Mouse (Mus musculus): ENCODE results near the gene S100a4. TPM values are rescaled to one million over a fixed set of nuclear protein-coding genes. Genes with fewer than 3 reads are reported as not detected.

S100a4 gene
- polyA plus RNA-seq, 1 experiment from 2014 or later = 1.4 TPM

- H3K9me3 ChIP-seq (ENCODE audit: control insufficient read depth, low read length) = no peaks in the 10 kb centered on the region
- H3K27ac ChIP-seq (ENCODE audit: low read depth, low read length) = no peak overlapping the region
- WGBS = 86% methylated on average over 3 of the region's 3 CpGs
- H3K27me3 ChIP-seq (ENCODE audit: control insufficient read depth, insufficient read depth, low read length) = no peaks in the 10 kb centered on the region
- H3K4me1 ChIP-seq (replicated peaks; ENCODE audit: control insufficient read depth, insufficient read depth, low read length) = no peaks in the 10 kb centered on the region
- DNase-seq (ENCODE audit: low spot score) (no peak), ATAC-seq (ENCODE audit: low FRiP score) (no peak)
- H3K4me2 ChIP-seq (replicated peaks; ENCODE audit: low read depth, low read length) = no peak overlapping the region
- no peak overlapping the region for H3K4me3 ChIP-seq (ENCODE audit: low read depth, low read length)
- H3K9ac ChIP-seq (ENCODE audit: low read depth, low read length) = no peak overlapping the region
- no peaks in the 10 kb centered on the region for H3K36me3 ChIP-seq (ENCODE audit: control insufficient read depth, insufficient read depth, low read length)
Observed at GRCm38 (mm10) chr3:90605049-90605448, 1.5 kb downstream of the S100a4 start.

GRCm38 (mm10) chr3:90605736-90606135 is 2.2 kb downstream of the S100a4 start:
- ATAC-seq (ENCODE audit: low FRiP score) (no peak), DNase-seq (ENCODE audit: low spot score) (no peak)
- Histone ChIP-seq H3K4me2 (replicated peaks; ENCODE audit: low read depth, low read length) (no peak overlapping the region), H3K27ac (ENCODE audit: low read depth, low read length) (no peak overlapping the region), H3K9ac (ENCODE audit: low read depth, low read length) (no peak overlapping the region), H3K9me3 (ENCODE audit: control insufficient read depth, low read length) (no peaks in the 10 kb centered on the region), H3K4me3 (ENCODE audit: low read depth, low read length) (no peak overlapping the region), H3K4me1 (replicated peaks; ENCODE audit: control insufficient read depth, insufficient read depth, low read length) (no peaks in the 10 kb centered on the region), H3K27me3 (ENCODE audit: control insufficient read depth, insufficient read depth, low read length) (no peaks in the 10 kb centered on the region), H3K36me3 (ENCODE audit: control insufficient read depth, insufficient read depth, low read length) (no peaks in the 10 kb centered on the region)
- WGBS = 80% methylated on average over 2 of the region's 2 CpGs

- Histone ChIP-seq H3K4me2 (replicated peaks; ENCODE audit: low read depth, low read length) (no peak overlapping the region), H3K4me1 (replicated peaks; ENCODE audit: control insufficient read depth, insufficient read depth, low read length) (no peaks in the 10 kb centered on the region), H3K9me3 (ENCODE audit: control insufficient read depth, low read length) (no peaks in the 10 kb centered on the region), H3K27me3 (ENCODE audit: control insufficient read depth, insufficient read depth, low read length) (no peaks in the 10 kb centered on the region), H3K27ac (ENCODE audit: low read depth, low read length) (no peak overlapping the region), H3K36me3 (ENCODE audit: control insufficient read depth, insufficient read depth, low read length) (no peaks in the 10 kb centered on the region), H3K9ac (ENCODE audit: low read depth, low read length) (no peak overlapping the region), H3K4me3 (ENCODE audit: low read depth, low read length) (no peak overlapping the region)
- no peak for ATAC-seq (ENCODE audit: low FRiP score)
- DNase-seq (ENCODE audit: low spot score) = peak; percentile 35
- 83% methylated on average over 6 of the region's 6 CpGs for WGBS
Observed at GRCm38 (mm10) chr3:90606185-90606584, 2.6 kb downstream of the S100a4 start.

GRCm38 (mm10) chr3:90607361-90607760 is 3.8 kb downstream of the S100a4 start:
- Histone ChIP-seq H3K9ac (ENCODE audit: low read depth, low read length) (no peak overlapping the region), H3K4me3 (ENCODE audit: low read depth, low read length) (no peak overlapping the region), H3K4me1 (replicated peaks; ENCODE audit: control insufficient read depth, insufficient read depth, low read length) (no peaks in the 10 kb centered on the region), H3K27me3 (ENCODE audit: control insufficient read depth, insufficient read depth, low read length) (no peaks in the 10 kb centered on the region), H3K4me2 (replicated peaks; ENCODE audit: low read depth, low read length) (no peak overlapping the region), H3K9me3 (ENCODE audit: control insufficient read depth, low read length) (no peaks in the 10 kb centered on the region), H3K27ac (ENCODE audit: low read depth, low read length) (no peak overlapping the region), H3K36me3 (ENCODE audit: control insufficient read depth, insufficient read depth, low read length) (no peaks in the 10 kb centered on the region)
- WGBS = 83% methylated on average over 3 of the region's 3 CpGs
- ATAC-seq (ENCODE audit: low FRiP score) (no peak), DNase-seq (ENCODE audit: low spot score) (no peak)

GRCm38 (mm10) chr3:90608223-90608622 is 4.7 kb downstream of the S100a4 start, which contains the start of gene S100a5:
TSS of gene S100a5 (plus strand) at chr3:90608523.
- no peak within 1 kb of the TSS for H3K9ac ChIP-seq (ENCODE audit: low read depth, low read length)
- ATAC-seq (ENCODE audit: low FRiP score) (no peak), DNase-seq (ENCODE audit: low spot score) (no peak)

GRCm38 (mm10) chr3:90609102-90609501 is 5.5 kb downstream of the S100a4 start:
- H3K4me1 ChIP-seq (replicated peaks; ENCODE audit: control insufficient read depth, insufficient read depth, low read length) = peaks cover 2% of the 10 kb centered on the region; the same call in 1 of the 2 replicates
- no peaks in the 10 kb centered on the region for H3K9me3 ChIP-seq (ENCODE audit: control insufficient read depth, low read length)
- H3K4me2 ChIP-seq (replicated peaks; ENCODE audit: low read depth, low read length) = no peak overlapping the region
- H3K36me3 ChIP-seq (ENCODE audit: control insufficient read depth, insufficient read depth, low read length) = no peaks in the 10 kb centered on the region
- no peak for ATAC-seq (ENCODE audit: low FRiP score)
- no peak overlapping the region for H3K9ac ChIP-seq (ENCODE audit: low read depth, low read length)
- no peaks in the 10 kb centered on the region for H3K27me3 ChIP-seq (ENCODE audit: control insufficient read depth, insufficient read depth, low read length)
- H3K27ac ChIP-seq (ENCODE audit: low read depth, low read length) = no peak overlapping the region
- H3K4me3 ChIP-seq (ENCODE audit: low read depth, low read length) = no peak overlapping the region
- DNase-seq (ENCODE audit: low spot score) = no peak

More at GRCm38 (mm10) chr3:90608223-90608622, 4.7 kb downstream of the S100a4 start, which contains the start of gene S100a5:
- Histone ChIP-seq H3K9me3 (ENCODE audit: control insufficient read depth, low read length) (no peaks in the 10 kb centered on the region), H3K4me2 (replicated peaks; ENCODE audit: low read depth, low read length) (no peak within 1 kb of the TSS), H3K27me3 (ENCODE audit: control insufficient read depth, insufficient read depth, low read length) (no peaks in the 10 kb centered on the region), H3K27ac (ENCODE audit: low read depth, low read length) (no peak within 1 kb of the TSS), H3K36me3 (ENCODE audit: control insufficient read depth, insufficient read depth, low read length) (no peaks in the 10 kb centered on the region), H3K4me1 (replicated peaks; ENCODE audit: control insufficient read depth, insufficient read depth, low read length) (peaks cover 2% of the 10 kb centered on the region; the same call in 1 of the 2 replicates), H3K4me3 (ENCODE audit: low read depth, low read length) (no peak within 1 kb of the TSS)
- 64% methylated on average over 3 of the region's 3 CpGs for WGBS

GRCm38 (mm10) chr3:90611494-90611893 is 7.9 kb downstream of the S100a4 start:
- Histone ChIP-seq H3K4me1 (replicated peaks; ENCODE audit: control insufficient read depth, insufficient read depth, low read length) (peaks cover 2% of the 10 kb centered on the region; the same call in 1 of the 2 replicates), H3K27ac (ENCODE audit: low read depth, low read length) (no peak overlapping the region), H3K4me2 (replicated peaks; ENCODE audit: low read depth, low read length) (no peak overlapping the region), H3K27me3 (ENCODE audit: control insufficient read depth, insufficient read depth, low read length) (no peaks in the 10 kb centered on the region), H3K36me3 (ENCODE audit: control insufficient read depth, insufficient read depth, low read length) (no peaks in the 10 kb centered on the region), H3K4me3 (ENCODE audit: low read depth, low read length) (no peak overlapping the region), H3K9me3 (ENCODE audit: control insufficient read depth, low read length) (no peaks in the 10 kb centered on the region), H3K9ac (ENCODE audit: low read depth, low read length) (no peak overlapping the region)
- DNase-seq (ENCODE audit: low spot score) (no peak), ATAC-seq (ENCODE audit: low FRiP score) (no peak)
- 80% methylated on average over 3 of the region's 3 CpGs for WGBS

- H3K9ac ChIP-seq (ENCODE audit: low read depth, low read length) = no peak overlapping the region
- no peaks in the 10 kb centered on the region for H3K36me3 ChIP-seq (ENCODE audit: control insufficient read depth, insufficient read depth, low read length)
- DNase-seq (ENCODE audit: low spot score) = no peak
- no peak overlapping the region for H3K4me2 ChIP-seq (replicated peaks; ENCODE audit: low read depth, low read length)
- no peak overlapping the region for H3K4me3 ChIP-seq (ENCODE audit: low read depth, low read length)
- no peaks in the 10 kb centered on the region for H3K27me3 ChIP-seq (ENCODE audit: control insufficient read depth, insufficient read depth, low read length)
- 67% methylated on average over 4 of the region's 4 CpGs for WGBS
- no peak for ATAC-seq (ENCODE audit: low FRiP score)
- no peaks in the 10 kb centered on the region for H3K9me3 ChIP-seq (ENCODE audit: control insufficient read depth, low read length)
- H3K4me1 ChIP-seq (replicated peaks; ENCODE audit: control insufficient read depth, insufficient read depth, low read length) = peaks cover 2% of the 10 kb centered on the region; the same call in 1 of the 2 replicates
- H3K27ac ChIP-seq (ENCODE audit: low read depth, low read length) = no peak overlapping the region
Observed at GRCm38 (mm10) chr3:90612061-90612460, 8.5 kb downstream of the S100a4 start.

GRCm38 (mm10) chr3:90612728-90613291 is 9.2 kb downstream of the S100a4 start, which contains the start of gene S100a6:
TSS of gene S100a6 (plus strand) at chr3:90612882.
- Histone ChIP-seq H3K27me3 (ENCODE audit: control insufficient read depth, insufficient read depth, low read length) (no peaks in the 10 kb centered on the region), H3K4me1 (replicated peaks; ENCODE audit: control insufficient read depth, insufficient read depth, low read length) (peaks cover 2% of the 10 kb centered on the region; the same call in 1 of the 2 replicates), H3K9ac (ENCODE audit: low read depth, low read length) (peak within 1 kb of the TSS; percentile 34; the same call in 1 of the 2 replicates), H3K4me3 (ENCODE audit: low read depth, low read length) (peak within 1 kb of the TSS; percentile 19), H3K4me2 (replicated peaks; ENCODE audit: low read depth, low read length) (peak within 1 kb of the TSS; percentile 66), H3K27ac (ENCODE audit: low read depth, low read length) (no peak within 1 kb of the TSS), H3K36me3 (ENCODE audit: control insufficient read depth, insufficient read depth, low read length) (no peaks in the 10 kb centered on the region), H3K9me3 (ENCODE audit: control insufficient read depth, low read length) (no peaks in the 10 kb centered on the region)
- ATAC-seq (ENCODE audit: low FRiP score) (peak; percentile 84), DNase-seq (ENCODE audit: low spot score) (peak; percentile 74)
- under 1% methylated on average over 23 of the region's 23 CpGs for WGBS
